Mouse (Mus musculus) bone marrow, adult 2 months (tissue): Measurements from ENCODE around the gene Ciapin1. TPM values are rescaled to one million over a fixed set of nuclear protein-coding genes. Genes with fewer than 3 reads are reported as not detected.
"Not testable (repeated sequence)": the region's sequence is repeated elsewhere in the genome, so short reads cannot be mapped to it uniquely, and the experiment has no call there.

ENCODE experiments used
- H3K27ac ChIP-seq: fragments of 200-500 bp; 2 replicates; pipeline ENCODE4 v1.5.1; 2012; ENCODE audit warnings: low read depth, mild to moderate bottlenecking, control low read depth, inconsistent platforms, low read length; ENCODE audit not compliant: control insufficient read depth, poor library complexity, insufficient read depth
- H3K4me1 ChIP-seq: fragments of 200-500 bp; 2 replicates; pipeline ENCODE4 v1.6.1; 2011; ENCODE audit warnings: low read length; ENCODE audit not compliant: control insufficient read depth, insufficient read depth
- H3K4me3 ChIP-seq: fragments of 200-500 bp; replicated peaks from 2 replicates; pipeline ENCODE3; 2011; ENCODE audit warnings: mild to moderate bottlenecking, low read depth, low read length, control low read depth; ENCODE audit not compliant: control insufficient read depth
- CTCF ChIP-seq: fragments of 200-500 bp; IDR thresholded peaks from 2 replicates; pipeline ENCODE4 v1.5.1; 2011; ENCODE audit warnings: low read length, control low read depth; ENCODE audit not compliant: control insufficient read depth, insufficient read depth
- POLR2A ChIP-seq: fragments of 200-500 bp; IDR thresholded peaks from 2 replicates; pipeline ENCODE4 v1.6.1; 2011; ENCODE audit warnings: low read depth, mild to moderate bottlenecking, control low read depth, low read length, borderline replicate concordance; ENCODE audit not compliant: control insufficient read depth
- WGBS: fragments of 180-500 bp; shearing (Covaris S2); methylation state at CpG from one replicate; pipeline ENCODE4 v1.1.7; 2018; 5-methylcytosine and 5-hydroxymethylcytosine counted together
- polyA plus RNA-seq: library from polyadenylated mRNA; stranded (reverse); fragments of >200 nt; gene quantifications from 2 replicates; pipeline ENCODE4 v1.2.4, GENCODE M21; 2011; ENCODE audit warnings: low replicate concordance; ENCODE audit not compliant: missing spikeins, insufficient read depth, insufficient read length

Ciapin1 gene
- polyA plus RNA-seq, 1 experiment = 38.1 TPM

- Histone ChIP-seq H3K4me3 (no peak overlapping the region), H3K27ac (no peak overlapping the region), H3K4me1 (no peaks in the 10 kb centered on the region)
- TF ChIP-seq POLR2A = no peak
- no peak for TF ChIP-seq CTCF
- WGBS = 78% methylated on average over 10 of the region's 10 CpGs
Observed at GRCm38 (mm10) chr8:94863897-94864673, 25.9 kb upstream of the Ciapin1 start.

DNA sequence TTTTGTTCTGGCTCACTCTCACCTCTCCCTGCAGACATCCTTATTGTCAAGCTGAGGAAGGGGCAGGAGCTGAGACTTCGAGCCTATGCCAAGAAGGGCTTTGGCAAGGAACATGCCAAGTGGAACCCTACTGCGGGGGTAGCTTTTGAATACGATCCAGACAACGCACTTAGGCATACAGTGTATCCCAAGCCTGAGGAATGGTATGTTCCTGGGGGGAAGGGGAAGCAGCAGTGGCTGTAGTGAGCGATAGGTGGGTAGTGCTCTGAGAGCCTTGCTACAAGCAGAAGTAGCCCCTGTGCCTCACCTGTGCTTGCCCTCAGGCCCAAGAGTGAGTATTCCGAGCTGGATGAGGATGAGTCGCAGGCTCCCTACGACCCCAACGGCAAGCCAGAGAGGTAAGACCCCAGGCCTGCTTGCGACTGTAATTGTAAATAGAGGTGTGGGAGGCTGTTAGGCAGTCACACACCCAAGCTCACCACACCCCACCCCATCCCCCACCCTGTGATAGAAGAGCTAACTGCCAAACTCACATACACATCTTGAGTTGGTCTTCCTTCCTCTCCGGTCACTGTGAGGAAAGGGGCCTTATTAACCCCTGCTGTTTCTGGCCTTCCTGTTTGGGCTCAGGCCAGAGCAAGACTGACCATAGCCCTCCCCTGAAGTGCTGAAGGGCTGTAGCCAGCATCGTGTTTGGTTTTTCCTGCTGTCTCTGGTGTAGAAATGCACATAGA is 24.5 kb upstream of the Ciapin1 start:
- no peaks in the 10 kb centered on the region for H3K4me1 ChIP-seq
- no peak overlapping the region for H3K4me3 ChIP-seq
- H3K27ac ChIP-seq = no peak overlapping the region
- 93% methylated on average over 12 of the region's 12 CpGs for WGBS
- TF ChIP-seq CTCF (no peak), POLR2A (no peak)

- TF ChIP-seq POLR2A = no peak
- peak; percentile 43; the same call in 1 of the 2 replicates for TF ChIP-seq CTCF
- no peaks in the 10 kb centered on the region for H3K4me1 ChIP-seq
- no peak overlapping the region for H3K27ac ChIP-seq
- H3K4me3 ChIP-seq = no peak overlapping the region
- WGBS = 69% methylated on average over 8 of the region's 8 CpGs
Observed at GRCm38 (mm10) chr8:94861352-94861910, 23.3 kb upstream of the Ciapin1 start.

- H3K4me1 ChIP-seq = no peaks in the 10 kb centered on the region
- under 1% methylated on average over 68 of the region's 68 CpGs for WGBS
- H3K4me3 ChIP-seq = peak within 1 kb of the TSS; percentile 66
- H3K27ac ChIP-seq = peak within 1 kb of the TSS; percentile 67
- peak; percentile 77; the same call in 1 of the 2 replicates for TF ChIP-seq POLR2A
- peak; percentile 85 for TF ChIP-seq CTCF
Observed at GRCm38 (mm10) chr8:94857346-94858173, 19.4 kb upstream of the Ciapin1 start, which contains the start of gene Polr2c. Gene Polr2c, plus strand, starts transcription at chr8:94857450.

DNA sequence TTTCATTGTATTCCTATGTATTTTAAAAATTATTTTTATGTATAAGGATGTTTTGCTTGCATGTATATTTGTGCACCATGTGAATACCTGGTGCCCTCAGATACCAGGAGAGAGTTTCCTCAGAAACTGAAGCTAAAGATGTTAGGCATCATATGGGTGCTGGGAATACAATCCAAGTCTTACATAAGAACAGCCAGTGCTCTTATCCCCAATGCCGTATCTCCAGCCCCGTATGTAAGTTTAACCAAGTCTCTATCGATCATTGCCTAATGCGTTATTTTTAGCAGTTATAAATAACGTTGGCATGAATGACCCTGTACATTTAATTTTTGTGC is 18.8 kb upstream of the Ciapin1 start:
- TF ChIP-seq CTCF = no peak
- no peak for TF ChIP-seq POLR2A
- Histone ChIP-seq H3K27ac (no peak overlapping the region), H3K4me1 (no peaks in the 10 kb centered on the region), H3K4me3 (no peak overlapping the region)
- WGBS = 33% methylated on average over 5 of the region's 5 CpGs

DNA sequence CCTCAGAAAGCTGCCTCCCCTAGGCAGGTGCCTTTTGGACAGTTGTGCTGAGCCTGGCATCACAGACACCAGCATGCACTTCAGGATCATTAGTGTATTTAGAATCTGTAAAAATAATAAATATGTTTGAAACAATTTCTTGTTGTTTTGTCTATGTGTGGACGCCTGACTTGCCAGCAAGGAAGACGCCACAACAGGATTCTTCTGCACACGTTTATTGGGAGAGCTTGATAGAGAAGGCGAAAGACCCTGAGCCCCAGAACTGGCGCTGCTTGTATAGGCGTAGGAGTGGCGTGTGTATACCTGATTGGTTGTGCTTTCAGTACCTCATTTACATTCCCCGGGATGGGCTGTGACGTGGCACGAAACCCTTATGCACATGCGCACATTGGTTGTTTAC is 16.6 kb upstream of the Ciapin1 start:
- not testable (repeated sequence) for H3K4me1 ChIP-seq, H3K27ac ChIP-seq, H3K4me3 ChIP-seq
- WGBS = 87% methylated on average over 11 of the region's 11 CpGs

DNA sequence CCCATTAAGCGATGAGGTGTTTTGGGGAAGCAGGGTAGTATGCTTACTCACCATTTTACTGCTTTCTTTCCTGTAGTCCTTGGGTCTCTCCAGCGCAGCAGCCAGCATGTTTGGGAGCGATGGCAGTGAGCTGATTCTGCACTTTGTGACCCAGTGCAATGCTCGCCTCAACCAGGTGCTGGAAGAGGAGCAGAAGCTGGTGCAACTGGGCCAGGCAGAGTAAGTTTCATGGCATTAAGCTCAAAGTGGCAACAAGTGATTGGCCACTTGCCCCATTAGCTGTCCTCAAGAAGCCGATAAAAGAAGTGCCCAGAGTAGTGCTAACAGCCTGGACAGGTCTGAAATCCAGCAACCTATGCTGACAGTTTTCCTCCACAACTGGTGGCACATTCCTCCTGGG is 11.9 kb upstream of the Ciapin1 start:
- Histone ChIP-seq H3K4me1 (no peaks in the 10 kb centered on the region), H3K4me3 (no peak overlapping the region), H3K27ac (no peak overlapping the region)
- no peak for TF ChIP-seq CTCF
- TF ChIP-seq POLR2A = no peak
- WGBS = 91% methylated on average over 5 of the region's 5 CpGs

GRCm38 (mm10) chr8:94841183-94841582 is 3.0 kb upstream of the Ciapin1 start:
- no peak overlapping the region for H3K4me3 ChIP-seq
- peaks cover 1% of the 10 kb centered on the region; the same call in 1 of the 2 replicates for H3K4me1 ChIP-seq
- 76% methylated on average over 2 of the region's 2 CpGs for whole genome bisulfite sequencing
- no peak for TF ChIP-seq CTCF
- no peak for TF ChIP-seq POLR2A
- H3K27ac ChIP-seq = no peak overlapping the region
